Comparison of ENCODE assay signal across 8 mouse cellular contexts in the genomic region with DNA sequence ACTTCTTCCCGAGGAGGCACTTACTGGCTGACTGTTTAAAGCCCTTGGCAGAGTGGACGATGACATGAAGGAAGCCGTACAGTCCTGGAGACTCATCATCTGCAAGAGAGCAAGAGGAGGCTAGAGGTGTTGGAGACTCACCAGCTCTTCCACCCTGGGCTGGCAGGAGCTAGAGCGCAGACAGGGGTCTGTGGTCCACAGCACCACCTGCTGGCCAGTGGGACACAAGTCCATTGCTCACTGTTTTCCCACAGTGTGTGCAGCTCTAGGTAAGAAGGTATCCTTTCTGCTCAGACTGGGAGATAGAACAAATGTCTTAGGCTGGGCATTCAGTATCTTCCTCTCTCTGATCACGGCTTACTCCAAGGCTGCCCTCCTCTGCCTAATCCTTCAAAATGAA. TPM values are rescaled to one million over a fixed set of nuclear protein-coding genes. Genes with fewer than 3 reads are reported as not detected.
DNase-seq lines count a peak whose midpoint lies in the region; ATAC-seq lines count a peak whose summit lies in the region.

No protein-coding gene starts in this region.

- H3K27me3 ChIP-seq in liver, embryonic 12.5 days (replicated peaks) = no peaks in the 10 kb centered on the region
- H3K27me3 ChIP-seq in limb, embryonic 11.5 days (ENCODE audit: control insufficient read depth, insufficient read depth, low read length) = no peaks in the 10 kb centered on the region
- H3K27me3 ChIP-seq in neural tube, embryonic 11.5 days (ENCODE audit: control insufficient read depth, insufficient read depth, low read length) = no peaks in the 10 kb centered on the region

- peaks cover 11% of the 10 kb centered on the region for H3K4me1 ChIP-seq in liver, embryonic 12.5 days
- H3K4me1 ChIP-seq in limb, embryonic 11.5 days (ENCODE audit: control insufficient read depth, insufficient read depth, low read length) = peaks cover 15% of the 10 kb centered on the region
- H3K4me1 ChIP-seq in neural tube, embryonic 11.5 days (ENCODE audit: control insufficient read depth, insufficient read depth, low read length) = peaks cover 11% of the 10 kb centered on the region

- H3K27ac ChIP-seq in liver, embryonic 12.5 days = no peak overlapping the region
- no peak overlapping the region for H3K27ac ChIP-seq in limb, embryonic 11.5 days (replicated peaks; ENCODE audit: low read depth, low read length)
- no peak overlapping the region for H3K27ac ChIP-seq in neural tube, embryonic 11.5 days (ENCODE audit: low read depth, low read length)

- 57% methylated on average over 5 of the region's 5 CpGs for WGBS in liver, embryonic 12.5 days (ENCODE audit: insufficient replicate concordance)
- WGBS in limb, embryonic 11.5 days = 64% methylated on average over 5 of the region's 5 CpGs
- whole genome bisulfite sequencing in neural tube, embryonic 11.5 days = 70% methylated on average over 5 of the region's 5 CpGs

- no peak for ATAC-seq in liver, embryonic 12.5 days
- ATAC-seq in limb, embryonic 11.5 days (ENCODE audit: insufficient number of reproducible peaks, low FRiP score, low TSS enrichment, low read depth) = peak; percentile 31; the same call in 1 of the 2 replicates
- 0 out of 2 replicates have a peak, but pooled peaks have one; percentile 51 for ATAC-seq in neural tube, embryonic 11.5 days (ENCODE audit: insufficient read depth, low FRiP score, low TSS enrichment)

- no peak overlapping the region for H3K4me3 ChIP-seq in liver, embryonic 12.5 days
- no peak overlapping the region for H3K4me3 ChIP-seq in limb, embryonic 11.5 days (ENCODE audit: low read depth, low read length)
- no peak overlapping the region for H3K4me3 ChIP-seq in neural tube, embryonic 11.5 days (ENCODE audit: low read depth, low read length)

- no peaks in the 10 kb centered on the region for H3K9me3 ChIP-seq in liver, embryonic 12.5 days (replicated peaks)
- H3K9me3 ChIP-seq in limb, embryonic 11.5 days (ENCODE audit: control insufficient read depth, low read length) = no peaks in the 10 kb centered on the region
- H3K9me3 ChIP-seq in neural tube, embryonic 11.5 days (ENCODE audit: control insufficient read depth, low read length) = no peaks in the 10 kb centered on the region

- peak; percentile 68 for DNase-seq in liver
- peak; percentile 39 for DNase-seq in c-Kit-positive CD71-positive TER-119-negative erythroid progenitor cells, embryonic 14.5 days (ENCODE audit: low read depth)
- peak; percentile 78 for DNase-seq in forelimb bud, embryonic 11.5 days (ENCODE audit: low read depth, low spot score)
- DNase-seq in induced T-regulatory cell, adult 2 months (ENCODE audit: low read depth) = peak; percentile 78
- peak; percentile 87 for DNase-seq in limb, embryonic 11.5 days (ENCODE audit: low spot score)
- DNase-seq in neural tube, embryonic 11.5 days (ENCODE audit: low spot score) = peak; percentile 76
- DNase-seq in thymus, postnatal 0 days (ENCODE audit: low spot score) = peak; percentile 73

- H3K4me2 ChIP-seq in liver, embryonic 12.5 days = no peak overlapping the region
- no peak overlapping the region for H3K4me2 ChIP-seq in limb, embryonic 11.5 days (ENCODE audit: low read depth, severe bottlenecking)
- no peak overlapping the region for H3K4me2 ChIP-seq in neural tube, embryonic 11.5 days (ENCODE audit: low read depth)

- no peaks in the 10 kb centered on the region; the same call in 1 of the 2 replicates for H3K36me3 ChIP-seq in liver, embryonic 12.5 days
- H3K36me3 ChIP-seq in limb, embryonic 11.5 days (ENCODE audit: control insufficient read depth, insufficient read depth, low read length) = peaks cover 12% of the 10 kb centered on the region
- 0 out of 2 replicates have a peak, but pooled peaks cover 3% of the 10 kb centered on the region for H3K36me3 ChIP-seq in neural tube, embryonic 11.5 days (ENCODE audit: control insufficient read depth, insufficient read depth, low read length)

- no peak overlapping the region for H3K9ac ChIP-seq in liver, embryonic 12.5 days
- H3K9ac ChIP-seq in limb, embryonic 11.5 days (ENCODE audit: low read length) = no peak overlapping the region
- no peak overlapping the region for H3K9ac ChIP-seq in neural tube, embryonic 11.5 days (ENCODE audit: low read length)

RNA-seq across cellular contexts. Expression of gene Timm22, which starts 47.7 kb away (rescaled TPM):
- polyA plus RNA-seq in liver, embryonic 12.5 days (2016; fragmentation: Nextera tagmentation; extraction: Ambion mirVana) = 59.4 and 63.6 TPM in 2 replicates
- polyA plus RNA-seq in limb, embryonic 11.5 days (2014; fragmentation: Nextera tagmentation; extraction: Ambion mirVana) = 135 and 152 TPM in 2 replicates
- 124 and 136 TPM in 2 replicates for polyA plus RNA-seq in neural tube, embryonic 11.5 days (2014; fragmentation: Nextera tagmentation; extraction: Ambion mirVana)
- polyA plus RNA-seq in thymus, postnatal 0 days (2015; fragmentation: Nextera tagmentation; extraction: Ambion mirVana) = 116 and 117 TPM in 2 replicates

RNA-seq across cellular contexts. Expression of gene Nxn, which starts 55.6 kb away (rescaled TPM):
- 6.0 and 6.9 TPM in 2 replicates for polyA plus RNA-seq in liver, embryonic 12.5 days (2016; fragmentation: Nextera tagmentation; extraction: Ambion mirVana)
- polyA plus RNA-seq in limb, embryonic 11.5 days (2014; fragmentation: Nextera tagmentation; extraction: Ambion mirVana) = 45.7 and 57.3 TPM in 2 replicates
- polyA plus RNA-seq in neural tube, embryonic 11.5 days (2014; fragmentation: Nextera tagmentation; extraction: Ambion mirVana) = 55.3 and 57.7 TPM in 2 replicates
- 32.2 and 33.8 TPM in 2 replicates for polyA plus RNA-seq in thymus, postnatal 0 days (2015; fragmentation: Nextera tagmentation; extraction: Ambion mirVana)
